Mouse (Mus musculus) common myeloid progenitor, adult 5-6 weeks (primary cell): ENCODE results near the gene Lamp2. TPM values are rescaled to one million over a fixed set of nuclear protein-coding genes. Genes with fewer than 3 reads are reported as not detected.
"Not testable (repeated sequence)": the region's sequence is repeated elsewhere in the genome, so short reads cannot be mapped to it uniquely, and the experiment has no call there.

Source experiments
- ATAC-seq: replicated peaks from 2 replicates; pipeline ENCODE4 v1.8.0; 2016; ENCODE audit warnings: low read depth, mild to moderate bottlenecking, moderate TSS enrichment, inconsistent platforms; ENCODE audit not compliant: poor library complexity, severe bottlenecking
- total RNA-seq: library from RNA; stranded (forward); fragments of 200-1000, 187-1606 nt; gene quantifications from 2 replicates; pipeline ENCODE4 v1.2.3, GENCODE M21; 2017

The Lamp2 gene
- 102 and 106 TPM in 2 replicates for total RNA-seq

- ATAC-seq: peak; percentile 97
Observed at GRCm38 (mm10) chrX:38455890-38456634, at the start of gene Lamp2. TSS of gene Lamp2 (minus strand) at chrX:38456454.

GRCm38 (mm10) chrX:38504846-38505245 is 48.6 kb upstream of the Lamp2 start:
- ATAC-seq: no peak

GRCm38 (mm10) chrX:38502182-38502581 is 45.9 kb upstream of the Lamp2 start:
- ATAC-seq: not testable (repeated sequence)

GRCm38 (mm10) chrX:38485464-38485863 is 29.2 kb upstream of the Lamp2 start:
- ATAC-seq: not testable (repeated sequence)

- no peak for ATAC-seq
Observed at GRCm38 (mm10) chrX:38478583-38478982, 22.3 kb upstream of the Lamp2 start.

GRCm38 (mm10) chrX:38473537-38474299 is 17.5 kb upstream of the Lamp2 start:
- ATAC-seq: peak; percentile 99

- ATAC-seq: peak; percentile 40; the same call in 1 of the 2 replicates
Observed at GRCm38 (mm10) chrX:38473164-38473536, 16.9 kb upstream of the Lamp2 start.

- ATAC-seq: no peak
Observed at GRCm38 (mm10) chrX:38466236-38466635, 10.0 kb upstream of the Lamp2 start.

- no peak for ATAC-seq
Observed at GRCm38 (mm10) chrX:38463160-38463559, 6.9 kb upstream of the Lamp2 start.

- ATAC-seq: peak; percentile 53; the same call in 1 of the 2 replicates
Observed at GRCm38 (mm10) chrX:38462101-38462500, 5.8 kb upstream of the Lamp2 start.

GRCm38 (mm10) chrX:38460887-38461286 is 4.6 kb upstream of the Lamp2 start:
- ATAC-seq: peak; percentile 62

- no peak for ATAC-seq
Observed at GRCm38 (mm10) chrX:38459076-38459475, 2.8 kb upstream of the Lamp2 start.

GRCm38 (mm10) chrX:38456635-38457006 is 367 bp upstream of the Lamp2 start:
- ATAC-seq: 0 out of 2 replicates have a peak, but pooled peaks have one; percentile 20

- ATAC-seq: no peak
Observed at GRCm38 (mm10) chrX:38455474-38455873, 780 bp downstream of the Lamp2 start.

- ATAC-seq: no peak
Observed at GRCm38 (mm10) chrX:38454900-38455299, 1.4 kb downstream of the Lamp2 start.

GRCm38 (mm10) chrX:38453924-38454323 is 2.3 kb downstream of the Lamp2 start:
- no peak for ATAC-seq

GRCm38 (mm10) chrX:38450476-38450875 is 5.8 kb downstream of the Lamp2 start:
- no peak for ATAC-seq

GRCm38 (mm10) chrX:38445705-38446104 is 10.5 kb downstream of the Lamp2 start:
- no peak for ATAC-seq

GRCm38 (mm10) chrX:38442425-38442824 is 13.8 kb downstream of the Lamp2 start:
- no peak for ATAC-seq

- ATAC-seq: no peak
Observed at GRCm38 (mm10) chrX:38439629-38440028, 16.6 kb downstream of the Lamp2 start.

GRCm38 (mm10) chrX:38438147-38438791 is 18.0 kb downstream of the Lamp2 start:
- peak; percentile 83 for ATAC-seq
